Mouse (Mus musculus) heart, postnatal 4 days (tissue): ENCODE data around the gene Actg1. TPM values are rescaled to one million over a fixed set of nuclear protein-coding genes. Genes with fewer than 3 reads are reported as not detected.

Source experiments
- DNase-seq: peaks from one replicate; pipeline ENCODE4 v3.0.0; 2021
- total RNA-seq, 2 experiments: library from RNA; stranded (reverse); gene quantifications; 2 replicates each; pipeline ENCODE4 v1.2.3; 2021

The Actg1 gene
- total RNA-seq, 2 experiments from 2014 or later: 930 to 1,002 TPM

DNA sequence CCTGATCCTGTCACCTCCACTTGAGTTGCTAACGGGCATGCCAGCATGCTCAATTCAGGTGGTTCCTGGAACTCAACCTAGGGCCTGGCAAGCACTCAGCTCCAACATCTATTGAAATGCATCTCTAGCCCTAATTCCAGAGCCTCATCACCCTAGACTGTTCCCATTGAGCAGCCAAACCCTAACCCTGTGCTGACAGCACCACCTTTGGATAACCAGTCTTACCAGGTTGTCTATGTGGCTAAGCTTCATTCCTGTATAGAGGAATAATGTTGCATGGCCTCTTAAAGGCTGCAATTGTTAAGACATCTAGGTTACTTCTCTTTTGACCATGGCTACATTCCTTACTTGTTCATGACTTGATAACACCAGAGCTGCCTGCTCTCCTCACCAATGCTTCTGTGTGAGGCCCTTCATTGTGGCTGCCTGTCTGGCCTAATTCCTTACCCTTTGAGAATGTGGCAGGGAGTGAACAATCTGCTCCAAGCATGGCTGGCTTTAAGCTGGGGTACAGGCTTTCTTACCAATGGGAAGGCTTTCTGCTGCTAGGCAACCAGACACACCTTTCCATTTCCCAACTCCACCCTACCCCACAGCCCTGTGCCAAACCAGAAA, 3.2 kb downstream of the Actg1 start:
- peak; percentile 30 for DNase-seq

DNA sequence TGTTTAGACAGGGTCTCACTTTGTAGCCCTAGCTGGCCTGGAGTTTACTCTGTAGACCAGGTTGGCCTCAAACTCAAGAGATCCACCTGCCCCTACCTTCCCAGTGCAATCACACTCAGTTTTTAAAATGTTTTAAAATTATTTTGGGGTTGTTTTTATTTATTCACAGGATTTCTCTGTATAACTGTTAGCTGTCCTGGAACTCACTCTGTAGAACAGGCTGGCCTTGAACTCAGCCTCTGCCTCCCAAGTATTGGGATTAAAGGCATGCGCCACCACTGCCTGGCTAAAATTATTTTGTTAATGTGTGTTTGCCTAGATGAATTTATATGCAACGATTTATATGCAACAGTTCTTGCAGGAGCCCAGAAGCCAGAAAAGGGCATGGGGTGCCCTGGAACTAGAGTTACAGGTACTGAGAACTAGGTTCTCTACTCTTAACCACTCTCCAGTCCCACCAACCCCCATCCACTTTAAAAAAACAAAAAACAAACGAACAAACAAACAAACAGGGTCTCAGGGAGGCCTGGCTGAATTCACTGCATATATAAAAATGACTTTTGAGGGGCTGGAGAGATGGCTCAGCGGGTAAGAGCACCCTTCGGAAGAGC, 3.9 kb downstream of the Actg1 start:
- DNase-seq: peak; percentile 40

- DNase-seq: peak; percentile 56
These were observed 4.6 kb downstream of the Actg1 start for GRCm38 (mm10) chr11:120343519-120344309.

DNA sequence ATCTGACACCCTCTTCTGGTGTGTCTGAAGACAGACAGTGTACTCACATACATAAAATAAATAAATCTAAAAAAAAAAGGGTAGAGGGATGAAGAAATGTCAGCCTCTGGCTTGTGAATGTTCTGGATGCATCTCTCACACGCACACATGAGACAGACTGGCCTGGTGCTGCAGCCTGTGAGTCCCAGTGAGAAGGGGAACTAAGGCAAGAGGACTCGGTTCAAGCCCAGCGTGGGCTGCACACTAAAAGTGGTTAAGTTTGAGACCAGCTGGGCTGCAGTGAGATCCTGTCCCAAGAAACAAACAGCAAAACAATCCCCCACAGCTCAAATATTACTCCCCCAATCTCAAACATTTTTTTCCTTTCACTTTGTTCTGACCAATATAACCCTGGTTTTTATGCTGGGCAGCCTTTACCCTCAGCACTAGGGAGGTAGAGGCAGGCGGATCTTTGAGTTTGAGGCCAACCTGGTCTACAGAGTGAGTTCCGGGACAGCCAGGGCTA, 5.6 kb downstream of the Actg1 start:
- DNase-seq: peak; percentile 5

GRCm38 (mm10) chr11:120341661-120342060, 6.7 kb downstream of the Actg1 start:
- DNase-seq: peak; percentile 4

DNA sequence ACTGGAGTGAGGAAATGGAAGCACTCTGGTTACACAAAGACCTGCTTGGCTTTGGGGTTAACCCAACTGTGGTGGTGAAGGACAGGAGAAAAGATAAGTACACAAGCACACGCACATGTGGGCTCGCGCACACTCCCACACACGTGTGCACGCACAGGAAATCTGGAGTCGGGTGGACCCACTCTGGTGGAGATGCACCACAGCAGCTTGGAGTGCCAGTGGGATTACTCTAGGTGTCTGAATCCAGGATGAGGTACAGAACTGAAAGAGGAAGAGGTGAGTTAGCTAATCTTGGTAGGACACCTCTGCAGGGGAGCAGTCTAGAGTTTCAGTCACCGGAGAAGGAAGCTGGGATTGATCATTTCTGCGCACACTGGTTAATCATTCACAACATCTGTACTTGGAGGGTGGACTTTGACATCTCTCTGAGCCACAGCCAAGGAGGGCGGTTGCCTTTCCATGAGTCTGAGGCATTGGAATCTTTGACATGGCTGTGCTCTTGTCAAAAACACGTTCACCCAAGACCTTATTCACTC, 8.3 kb downstream of the Actg1 start:
- peak; percentile 5 for DNase-seq

- DNase-seq: no peak
These were observed 9.6 kb downstream of the Actg1 start for GRCm38 (mm10) chr11:120338786-120339185.

GRCm38 (mm10) chr11:120337447-120337846, 10.9 kb downstream of the Actg1 start:
- no peak for DNase-seq

DNA sequence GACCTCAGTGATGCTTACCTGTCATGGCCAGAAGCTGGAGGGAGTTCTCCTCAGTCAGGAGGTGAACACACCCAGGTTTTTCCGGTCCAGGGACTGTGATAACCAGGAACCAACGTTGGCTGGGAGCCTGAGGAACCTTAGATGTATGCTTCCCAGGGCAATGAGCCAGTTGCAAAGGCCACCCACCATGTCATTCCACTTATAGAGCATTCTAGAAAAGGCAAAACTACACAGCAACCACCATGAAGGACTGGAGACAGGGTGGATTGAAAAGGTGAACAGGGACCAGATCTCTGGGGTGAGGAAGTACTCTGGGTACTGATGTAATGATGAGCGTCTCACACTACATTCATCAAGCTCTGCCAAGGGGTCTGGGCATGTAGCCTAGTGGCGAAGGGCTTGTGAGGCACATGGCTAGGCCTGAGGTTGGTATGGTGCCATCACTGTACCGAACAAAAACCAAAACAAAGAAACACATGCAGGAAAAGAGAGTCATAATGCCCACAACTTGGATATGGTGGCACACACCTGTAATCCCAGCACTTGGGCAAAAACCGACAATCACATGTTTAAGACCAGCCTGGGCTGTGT, 12.8 kb downstream of the Actg1 start:
- peak; percentile 9 for DNase-seq

DNA sequence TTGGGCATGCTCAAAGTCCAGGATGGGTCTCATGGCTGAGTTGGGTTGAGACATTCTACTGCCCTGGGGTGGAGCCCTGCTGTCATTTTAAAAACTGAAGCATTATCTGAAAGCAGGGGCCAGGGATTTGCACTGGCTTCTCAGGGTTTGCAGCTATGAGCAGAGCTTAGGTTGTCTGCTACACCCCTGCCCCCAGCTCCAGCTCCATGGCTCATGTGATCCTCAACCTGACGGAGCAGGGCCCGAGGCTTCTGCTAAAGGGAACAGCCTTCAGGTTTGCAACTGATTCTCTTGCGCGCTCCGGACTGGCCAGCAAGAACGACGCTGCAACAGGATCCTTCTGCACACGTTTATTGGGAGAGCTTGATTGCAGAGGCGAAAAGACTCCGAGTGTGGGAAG, 28.2 kb downstream of the Actg1 start:
- peak; percentile 3 for DNase-seq

GRCm38 (mm10) chr11:120319310-120319709, 29.0 kb downstream of the Actg1 start:
- DNase-seq: no peak

DNA sequence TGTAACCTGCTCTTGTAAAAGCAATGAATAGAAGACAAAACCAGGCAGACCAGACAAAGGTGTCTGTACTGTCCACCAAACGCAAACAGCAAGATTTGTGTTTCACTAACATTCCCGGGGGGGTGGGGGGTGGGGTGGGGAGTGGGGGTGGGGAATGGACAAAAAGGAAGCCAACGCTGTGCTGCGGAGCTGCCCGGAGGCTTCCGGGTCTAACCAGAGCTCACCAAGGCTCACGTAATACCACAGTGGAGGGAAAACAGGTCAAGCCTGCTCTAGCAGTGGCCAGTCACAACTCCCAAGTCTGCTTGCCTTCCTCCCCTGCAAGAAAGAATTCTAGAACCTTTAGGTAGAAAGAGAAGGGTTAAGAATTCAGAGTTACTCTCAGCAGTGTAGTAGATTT, 30.9 kb downstream of the Actg1 start:
- DNase-seq: peak; percentile 4

GRCm38 (mm10) chr11:120316690-120317254, 31.6 kb downstream of the Actg1 start:
- DNase-seq: peak; percentile 64

- DNase-seq: peak; percentile 92
These were observed 32.3 kb downstream of the Actg1 start for GRCm38 (mm10) chr11:120315832-120316689.

DNA sequence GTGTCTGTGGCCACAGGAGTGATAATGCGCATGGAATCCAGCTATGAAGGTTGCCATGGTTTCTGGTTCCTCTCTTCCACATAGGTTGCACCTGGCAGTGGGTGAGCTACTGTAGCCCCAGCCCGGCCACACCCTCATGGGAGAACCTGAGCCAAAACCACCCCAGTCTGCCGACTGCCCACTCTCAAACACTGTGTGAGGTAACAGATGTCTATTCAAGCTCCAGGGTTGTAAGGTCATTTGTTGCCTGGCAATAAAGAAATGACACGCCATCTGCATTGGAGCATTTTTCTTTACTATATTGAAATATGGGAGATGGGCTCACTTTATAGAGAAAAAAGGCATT, 33.0 kb downstream of the Actg1 start:
- peak; percentile 12 for DNase-seq

GRCm38 (mm10) chr11:120314721-120315415, 33.5 kb downstream of the Actg1 start:
- peak; percentile 20 for DNase-seq

DNA sequence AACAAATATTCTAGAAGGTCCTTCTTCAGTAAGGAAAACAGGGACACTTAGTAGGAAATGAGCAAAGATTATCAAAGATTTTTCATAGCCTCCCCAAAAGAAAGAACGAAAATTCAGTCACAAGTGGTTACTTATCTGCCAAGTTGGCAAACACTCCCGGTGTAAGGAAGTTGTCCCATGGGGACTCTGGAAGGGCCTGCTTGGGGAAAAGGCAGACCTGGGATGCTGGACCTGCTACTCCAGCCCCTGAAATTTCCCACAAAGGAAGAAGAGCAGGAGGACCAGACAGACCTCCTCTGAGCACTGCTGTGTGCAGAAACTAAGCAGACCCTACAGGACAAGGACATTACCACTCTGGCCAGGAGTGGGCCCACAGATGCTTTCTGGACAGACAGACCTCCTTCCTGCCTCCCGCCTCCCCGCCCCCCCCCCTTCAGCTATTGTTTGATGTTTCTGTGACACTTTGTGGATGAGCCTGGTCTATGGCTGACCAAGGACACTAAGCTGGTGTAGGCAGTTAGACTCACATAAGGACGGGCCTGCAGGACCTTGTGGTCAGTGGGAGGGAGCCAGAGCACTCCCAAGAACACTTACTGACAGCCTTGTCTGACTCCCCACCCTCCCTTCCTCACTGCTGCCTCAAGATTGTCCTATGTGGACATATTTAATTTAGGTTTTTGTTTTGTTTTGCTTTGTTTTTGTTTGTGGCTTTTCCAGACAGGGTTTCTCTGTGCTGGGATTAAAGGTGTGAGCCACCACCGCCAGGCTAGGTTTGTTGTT, 34.2 kb downstream of the Actg1 start:
- peak; percentile 6 for DNase-seq

DNA sequence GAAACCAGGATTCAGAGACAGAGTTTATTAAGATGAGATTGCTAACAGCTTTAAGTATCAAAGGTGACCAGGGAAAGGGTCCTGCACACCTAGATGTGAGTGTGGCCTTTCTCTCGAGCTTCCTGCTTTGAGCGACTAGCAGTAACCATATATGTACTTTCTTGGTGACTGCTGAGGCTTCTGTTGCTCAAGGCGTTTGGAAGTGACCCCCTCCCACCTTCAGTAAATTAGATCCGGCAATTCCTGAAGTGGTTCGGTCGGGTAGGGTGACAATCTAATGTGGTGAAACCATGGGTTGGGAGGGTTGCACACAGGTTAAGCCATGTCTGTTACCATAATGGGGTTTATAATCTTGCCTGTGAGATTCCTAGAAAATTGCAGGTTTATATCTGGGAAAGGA, 36.3 kb downstream of the Actg1 start:
- DNase-seq: no peak

DNA sequence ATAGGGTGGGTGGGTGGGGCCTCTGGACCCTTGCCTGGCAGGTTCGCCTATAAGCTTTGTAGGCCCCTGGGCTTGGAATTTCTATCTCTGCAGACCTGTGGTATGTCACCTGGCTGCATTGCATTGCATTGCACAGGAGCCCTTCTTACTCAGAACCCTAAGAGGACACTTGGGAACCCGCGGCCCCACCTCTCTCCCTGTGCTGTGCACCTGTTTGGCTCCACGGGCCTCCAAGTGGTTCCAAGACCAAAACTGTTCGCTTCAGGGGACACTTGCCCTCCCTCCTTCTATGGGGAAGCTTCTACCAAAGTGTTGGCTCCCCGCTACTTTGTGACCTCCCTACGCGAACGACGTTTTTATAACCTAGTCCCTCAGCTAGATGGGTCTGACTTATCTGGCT, 36.8 kb downstream of the Actg1 start:
- DNase-seq: no peak

DNA sequence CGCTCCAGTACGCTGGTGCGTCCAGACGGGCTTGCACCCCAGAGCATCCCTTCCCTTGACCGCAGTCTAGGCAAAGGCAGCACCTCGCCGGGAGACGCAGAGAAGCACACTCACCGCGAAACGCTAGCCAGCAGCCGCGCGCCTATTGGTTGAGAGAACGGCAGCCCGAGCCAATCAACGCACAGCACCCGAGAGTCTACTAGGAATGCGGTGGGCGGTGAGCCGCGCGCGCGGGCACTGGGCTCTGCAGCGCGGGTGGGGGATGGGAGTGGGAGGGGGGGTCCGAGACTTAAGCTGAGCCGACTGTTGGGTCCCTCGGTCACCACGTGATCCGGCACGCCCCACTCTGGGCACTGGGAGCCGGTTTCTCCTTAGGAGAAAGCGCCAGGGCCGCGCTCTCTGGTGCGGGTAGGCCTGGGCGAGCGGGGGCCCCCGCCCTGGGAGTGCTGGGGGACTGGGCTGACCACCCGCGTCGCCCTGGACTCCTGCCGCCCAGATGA, 37.5 kb downstream of the Actg1 start:
- DNase-seq: peak; percentile 95
